Mouse (Mus musculus): Measurements from ENCODE around the gene Carns1.

- no peak for TF ChIP-seq CTCF (IDR thresholded peaks at IDR 0.05; ENCODE audit: extremely low read depth, insufficient read length, insufficient replicate concordance, low read depth, low read length)
- TF ChIP-seq POLR2A (IDR thresholded peaks at IDR 0.05; ENCODE audit: low read depth, low read length): no peak
These were observed 55.4 kb downstream of the Carns1 start for GRCm38 (mm10) chr19:4119716-4120487.
